Mouse (Mus musculus) neural tube, embryonic 15.5 days (tissue): ENCODE data around the gene Pagr1b. TPM values are rescaled to one million over a fixed set of nuclear protein-coding genes. Genes with fewer than 3 reads are reported as not detected.

ENCODE experiments used
- ATAC-seq: fragments of 200-750 bp; cut with Nextera tagmentation; 2 replicates; pipeline ENCODE4 v1.8.0; 2017; ENCODE audit warnings: mild to moderate bottlenecking, moderate TSS enrichment, moderate library complexity; ENCODE audit not compliant: low FRiP score
- H3K27ac ChIP-seq: fragments of 300-500 bp; sonication (generic); replicated peaks from 2 replicates; pipeline ENCODE4 v1.5.1; 2015; ENCODE audit warnings: mild to moderate bottlenecking, inconsistent platforms
- H3K27me3 ChIP-seq: fragments of 300-500 bp; sonication (generic); replicated peaks from 2 replicates; pipeline ENCODE4 v1.6.1; 2015; ENCODE audit warnings: inconsistent platforms
- H3K36me3 ChIP-seq: fragments of 300-500 bp; sonication (generic); 2 replicates; pipeline ENCODE4 v1.6.1; 2015; ENCODE audit warnings: inconsistent platforms
- H3K4me1 ChIP-seq: fragments of 300-500 bp; sonication (generic); 2 replicates; pipeline ENCODE4 v1.6.1; 2015; ENCODE audit warnings: inconsistent platforms
- H3K4me2 ChIP-seq: fragments of 300-500 bp; sonication (generic); 2 replicates; pipeline ENCODE4 v1.6.1; 2015; ENCODE audit warnings: inconsistent platforms, mild to moderate bottlenecking, moderate library complexity
- H3K4me3 ChIP-seq: fragments of 300-500 bp; sonication (generic); replicated peaks from 2 replicates; pipeline ENCODE4 v1.5.1; 2015; ENCODE audit warnings: mild to moderate bottlenecking, inconsistent platforms
- H3K9ac ChIP-seq: fragments of 300-500 bp; sonication (generic); replicated peaks from 2 replicates; pipeline ENCODE4 v1.6.1; 2015; ENCODE audit warnings: mild to moderate bottlenecking, inconsistent platforms
- H3K9me3 ChIP-seq: fragments of 300-500 bp; sonication (generic); replicated peaks from 2 replicates; pipeline ENCODE4 v1.6.1; 2016; ENCODE audit warnings: inconsistent platforms
- WGBS: fragments of 180-500 bp; shearing (Covaris S2); methylation state at CpG from one replicate; pipeline ENCODE4 v1.1.7; 2015; ENCODE audit warnings: mixed read lengths; 5-methylcytosine and 5-hydroxymethylcytosine counted together
- microRNA-seq: library from miRNA; unstranded; fragments of <30 nt; microRNA quantifications from one replicate; pipeline ENCODE4, GENCODE M21; 2017
- polyA plus RNA-seq: library from polyadenylated mRNA; unstranded; fragments of >200 nt; fragmentation: Nextera tagmentation; extraction: Ambion mirVana; gene quantifications from 2 replicates; pipeline ENCODE4 v1.2.1, GENCODE M21; 2015

Gene Pagr1b
- polyA plus RNA-seq, 1 experiment from 2014 or later, result 0.79 TPM

- H3K9me3 ChIP-seq, result no peaks in the 10 kb centered on the region
- 24% methylated on average over 19 of the region's 19 CpGs for WGBS
- H3K9ac ChIP-seq, result no peak overlapping the region
- H3K4me1 ChIP-seq, result no peaks in the 10 kb centered on the region
- peaks cover 85% of the 10 kb centered on the region for H3K36me3 ChIP-seq
- H3K27ac ChIP-seq, result no peak overlapping the region
- no peak overlapping the region for H3K4me2 ChIP-seq
- no peak for ATAC-seq
- H3K4me3 ChIP-seq, result no peak overlapping the region
- H3K27me3 ChIP-seq, result peaks cover 15% of the 10 kb centered on the region; the same call in 1 of the 2 replicates
These were observed 52.6 kb downstream of the Pagr1b start for GRCm38 (mm10) chr7:126963548-126964286.

DNA sequence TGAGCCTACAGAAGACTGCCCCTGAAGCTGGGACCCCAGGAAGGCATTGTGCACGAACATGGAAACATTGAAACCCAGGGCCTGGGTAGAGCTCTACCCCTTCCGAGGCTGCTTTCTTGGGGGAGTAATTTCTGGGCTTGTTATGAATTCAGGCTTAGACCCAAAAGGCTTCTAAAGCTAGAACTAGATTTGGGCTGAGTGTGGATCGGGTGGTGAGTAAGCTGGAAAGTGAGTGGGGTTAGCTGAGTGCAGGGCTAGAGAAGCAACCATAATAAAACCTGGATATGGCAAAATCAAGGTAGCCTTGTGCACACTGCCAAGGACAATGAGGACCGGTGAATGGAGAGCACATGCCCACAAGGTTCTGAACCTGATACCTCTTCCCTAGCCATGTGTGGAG, 54.3 kb downstream of the Pagr1b start:
- no peaks in the 10 kb centered on the region for H3K4me1 ChIP-seq
- H3K4me3 ChIP-seq, result no peak overlapping the region
- WGBS, result 93% methylated on average over 4 of the region's 4 CpGs
- H3K27ac ChIP-seq, result no peak overlapping the region
- peaks cover 85% of the 10 kb centered on the region for H3K36me3 ChIP-seq
- no peak for ATAC-seq
- H3K9ac ChIP-seq, result no peak overlapping the region
- H3K27me3 ChIP-seq, result peaks cover 15% of the 10 kb centered on the region; the same call in 1 of the 2 replicates
- no peaks in the 10 kb centered on the region for H3K9me3 ChIP-seq
- H3K4me2 ChIP-seq, result no peak overlapping the region

GRCm38 (mm10) chr7:126961095-126961494, 55.2 kb downstream of the Pagr1b start:
- no peak overlapping the region for H3K9ac ChIP-seq
- ATAC-seq, result no peak
- H3K9me3 ChIP-seq, result no peaks in the 10 kb centered on the region
- no peak overlapping the region for H3K4me2 ChIP-seq
- 82% methylated on average over 5 of the region's 5 CpGs for WGBS
- H3K27ac ChIP-seq, result no peak overlapping the region
- H3K4me1 ChIP-seq, result no peaks in the 10 kb centered on the region
- H3K36me3 ChIP-seq, result peaks cover 84% of the 10 kb centered on the region
- H3K4me3 ChIP-seq, result no peak overlapping the region
- H3K27me3 ChIP-seq, result peaks cover 15% of the 10 kb centered on the region; the same call in 1 of the 2 replicates

DNA sequence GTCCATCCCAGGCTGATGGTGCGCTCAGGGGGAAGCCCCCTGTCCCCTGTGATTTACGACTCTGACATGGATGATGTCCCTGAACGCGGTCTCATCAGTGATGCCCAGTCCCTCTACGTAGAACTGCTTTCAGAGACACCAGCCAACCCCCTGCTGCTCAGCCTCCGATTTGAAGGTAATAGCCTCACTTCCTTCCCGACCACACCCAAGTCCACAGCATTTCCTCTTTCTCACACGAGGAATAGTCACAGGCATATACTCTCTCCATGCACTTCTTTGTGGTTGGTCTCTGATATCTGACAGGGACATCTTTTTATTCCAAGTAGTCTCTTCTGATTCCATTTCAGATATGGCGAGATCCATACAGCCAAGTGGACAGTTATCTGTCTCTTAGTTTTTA, 56.5 kb downstream of the Pagr1b start:
- H3K27ac ChIP-seq, result no peak overlapping the region
- H3K4me1 ChIP-seq, result no peaks in the 10 kb centered on the region; the same call in 1 of the 2 replicates
- H3K36me3 ChIP-seq, result peaks cover 89% of the 10 kb centered on the region
- H3K9ac ChIP-seq, result no peak overlapping the region
- no peak overlapping the region for H3K4me3 ChIP-seq
- ATAC-seq, result no peak
- H3K9me3 ChIP-seq, result no peaks in the 10 kb centered on the region
- no peak overlapping the region for H3K4me2 ChIP-seq
- H3K27me3 ChIP-seq, result peaks cover 15% of the 10 kb centered on the region; the same call in 1 of the 2 replicates
- 55% methylated on average over 9 of the region's 9 CpGs for WGBS

- no peak for ATAC-seq
- Histone ChIP-seq H3K27me3 (no peaks in the 10 kb centered on the region), H3K4me3 (no peak overlapping the region), H3K4me1 (peaks cover 31% of the 10 kb centered on the region), H3K36me3 (peaks cover 53% of the 10 kb centered on the region), H3K27ac (no peak overlapping the region), H3K9ac (no peak overlapping the region), H3K4me2 (no peak overlapping the region), H3K9me3 (no peaks in the 10 kb centered on the region)
- 64% methylated on average over 3 of the region's 3 CpGs for WGBS
These were observed 61.2 kb downstream of the Pagr1b start for GRCm38 (mm10) chr7:126955125-126955524.

DNA sequence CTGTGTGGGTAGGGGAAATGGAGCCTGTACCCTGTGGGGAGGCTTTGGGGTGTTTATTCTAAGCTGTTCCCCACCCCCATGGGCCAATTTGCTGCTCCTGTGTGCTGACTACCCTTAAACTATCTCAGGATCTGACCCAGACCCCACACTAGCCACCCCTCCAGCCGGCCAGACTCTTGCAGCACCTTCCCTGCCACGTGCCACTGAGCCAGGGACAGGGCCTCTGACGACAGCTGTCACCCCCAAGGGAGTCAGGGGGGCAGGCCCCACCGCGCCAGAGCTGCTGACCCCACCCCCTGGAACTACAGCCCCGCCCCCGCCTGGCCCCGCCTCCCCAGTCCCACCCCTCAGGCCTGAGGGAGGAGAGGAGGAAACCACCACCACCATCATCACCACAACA, 63.6 kb downstream of the Pagr1b start:
- Histone ChIP-seq H3K9ac (peak overlapping the region; percentile 73), H3K27me3 (no peaks in the 10 kb centered on the region), H3K4me3 (peak overlapping the region; percentile 67), H3K9me3 (no peaks in the 10 kb centered on the region), H3K4me1 (peaks cover 54% of the 10 kb centered on the region), H3K36me3 (peaks cover 28% of the 10 kb centered on the region), H3K27ac (peak overlapping the region; percentile 77), H3K4me2 (peak overlapping the region; percentile 98)
- 0% methylated on average over 8 of the region's 8 CpGs for WGBS
- ATAC-seq, result no peak

- WGBS, result 6% methylated on average over 4 of the region's 4 CpGs
- peak overlapping the region; percentile 73 for H3K9ac ChIP-seq
- peaks cover 19% of the 10 kb centered on the region for H3K36me3 ChIP-seq
- no peaks in the 10 kb centered on the region for H3K9me3 ChIP-seq
- H3K4me1 ChIP-seq, result peaks cover 62% of the 10 kb centered on the region
- H3K27me3 ChIP-seq, result no peaks in the 10 kb centered on the region
- H3K4me2 ChIP-seq, result peak overlapping the region; percentile 98
- no peak for ATAC-seq
- H3K27ac ChIP-seq, result peak overlapping the region; percentile 96
- peak overlapping the region; percentile 67 for H3K4me3 ChIP-seq
These were observed 64.5 kb downstream of the Pagr1b start for GRCm38 (mm10) chr7:126951741-126952140.

Small RNAs within 50 kb of the gene (microRNA-seq; reads per million reads assigned to microRNA genes)
- not detected for gene Gm44343

Other genes starting within 250 kb of the Pagr1b start
- gene Ypel3, start 239.5 kb downstream of the Pagr1b start, polyA plus RNA-seq, result 187 and 207 TPM in 2 replicates
- 0.34 and 0.35 TPM in 2 replicates for gene Tbx6, start 235.0 kb downstream of the Pagr1b start, polyA plus RNA-seq
- gene Ppp4c, start 224.0 kb downstream of the Pagr1b start, polyA plus RNA-seq, result 154 and 188 TPM in 2 replicates
- gene Fam57b, start 218.8 kb downstream of the Pagr1b start, polyA plus RNA-seq, result 48.2 and 54.4 TPM in 2 replicates
- gene 4930451I11Rik, start 184.8 kb downstream of the Pagr1b start, polyA plus RNA-seq, result not detected in 2 replicates
- 36.2 and 39.3 TPM in 2 replicates for gene Doc2a, start 169.1 kb downstream of the Pagr1b start, polyA plus RNA-seq
- 20.3 and 28.6 TPM in 2 replicates for gene Hirip3, start 154.5 kb downstream of the Pagr1b start, polyA plus RNA-seq
- 89.4 and 90.5 TPM in 2 replicates for gene Ino80e, start 154.1 kb downstream of the Pagr1b start, polyA plus RNA-seq
- gene Taok2, start 131.8 kb downstream of the Pagr1b start, polyA plus RNA-seq, result 52.4 and 55.2 TPM in 2 replicates
- 30.9 and 31.1 TPM in 2 replicates for gene Tmem219, start 93.6 kb downstream of the Pagr1b start, polyA plus RNA-seq
- gene Kctd13, start 87.6 kb downstream of the Pagr1b start, polyA plus RNA-seq, result 102 and 121 TPM in 2 replicates
- 8.9 and 11.7 TPM in 2 replicates for gene Asphd1, start 66.9 kb downstream of the Pagr1b start, polyA plus RNA-seq
- gene Sez6l2, start 65.9 kb downstream of the Pagr1b start, polyA plus RNA-seq, result 51.6 and 56.9 TPM in 2 replicates
- gene Cdipt, start 40.6 kb downstream of the Pagr1b start, polyA plus RNA-seq, result 139 and 145 TPM in 2 replicates
- gene Cdiptos, start 40.4 kb downstream of the Pagr1b start, polyA plus RNA-seq, result 0.82 and 1.0 TPM in 2 replicates
- 5.2 and 11.6 TPM in 2 replicates for gene Mvp, start 1.9 kb downstream of the Pagr1b start, polyA plus RNA-seq
- 52.5 and 80.1 TPM in 2 replicates for gene Pagr1a, start 868 bp upstream of the Pagr1b start, polyA plus RNA-seq
- gene Gm42742, start 4.6 kb upstream of the Pagr1b start, polyA plus RNA-seq, result 18.8 and 54.5 TPM in 2 replicates
- 69.9 and 72.5 TPM in 2 replicates for gene Prrt2, start 4.7 kb upstream of the Pagr1b start, polyA plus RNA-seq
- 78.1 and 82.6 TPM in 2 replicates for gene Maz, start 10.6 kb upstream of the Pagr1b start, polyA plus RNA-seq
- 20.0 and 40.9 TPM in 2 replicates for gene Kif22, start 26.0 kb upstream of the Pagr1b start, polyA plus RNA-seq
- gene Zg16, start 70.8 kb upstream of the Pagr1b start, polyA plus RNA-seq, result not detected in 2 replicates
- gene AI467606, start 74.9 kb upstream of the Pagr1b start, polyA plus RNA-seq, result 2.4 and 8.6 TPM in 2 replicates
- gene Qprt, start 105.7 kb upstream of the Pagr1b start, polyA plus RNA-seq, result 0.75 and 1.1 TPM in 2 replicates
- 0.08 and 2.8 TPM in 2 replicates for gene Spn, start 121.3 kb upstream of the Pagr1b start, polyA plus RNA-seq
- gene Cd2bp2, start 179.6 kb upstream of the Pagr1b start, polyA plus RNA-seq, result 64.2 and 65.8 TPM in 2 replicates
- 30.0 and 35.6 TPM in 2 replicates for gene Tbc1d10b, start 192.0 kb upstream of the Pagr1b start, polyA plus RNA-seq
- 42.1 and 72.2 TPM in 2 replicates for gene Mylpf, start 192.4 kb upstream of the Pagr1b start, polyA plus RNA-seq
- gene Zfp553, start 216.6 kb upstream of the Pagr1b start, polyA plus RNA-seq, result 47.5 and 48.8 TPM in 2 replicates
- 15.8 and 40.6 TPM in 2 replicates for gene Sept1, start 216.6 kb upstream of the Pagr1b start, polyA plus RNA-seq
- gene Zfp771, start 227.8 kb upstream of the Pagr1b start, polyA plus RNA-seq, result 72.3 and 83.5 TPM in 2 replicates
- 128 and 136 TPM in 2 replicates for gene Dctpp1, start 244.2 kb upstream of the Pagr1b start, polyA plus RNA-seq